Mouse (Mus musculus): ENCODE results near the gene Spry1.

Spry1 gene

GRCm38 (mm10) chr3:37641796-37642680, 2.3 kb downstream of the Spry1 start:
- DNase-seq = peak; percentile 29 to 55

- peak; percentile 52 to 54 for DNase-seq
Measured at GRCm38 (mm10) chr3:37642681-37643214, 3.0 kb downstream of the Spry1 start.

- no peak for DNase-seq
Measured at GRCm38 (mm10) chr3:37643411-37643810, 3.7 kb downstream of the Spry1 start.

GRCm38 (mm10) chr3:37643903-37644302, 4.2 kb downstream of the Spry1 start:
- no peak for DNase-seq

GRCm38 (mm10) chr3:37645061-37645460, 5.3 kb downstream of the Spry1 start:
- no peak for DNase-seq

- no peak for DNase-seq
Measured at GRCm38 (mm10) chr3:37646221-37646620, 6.5 kb downstream of the Spry1 start.

GRCm38 (mm10) chr3:37647225-37647624, 7.5 kb downstream of the Spry1 start:
- no peak for DNase-seq

- no peak for DNase-seq
Measured at GRCm38 (mm10) chr3:37648244-37648643, 8.5 kb downstream of the Spry1 start.

GRCm38 (mm10) chr3:37649281-37649680, 9.5 kb downstream of the Spry1 start:
- DNase-seq = no peak

- DNase-seq = peak; percentile 34 to 36
Measured at GRCm38 (mm10) chr3:37652537-37652936, 12.8 kb downstream of the Spry1 start.

- peak; percentile 24 to 33 for DNase-seq
Measured at GRCm38 (mm10) chr3:37653935-37654729, 14.4 kb downstream of the Spry1 start.

- no peak for DNase-seq
Measured at GRCm38 (mm10) chr3:37654787-37655186, 15.0 kb downstream of the Spry1 start.

- DNase-seq = no peak
Measured at GRCm38 (mm10) chr3:37655933-37656633, 16.3 kb downstream of the Spry1 start.

GRCm38 (mm10) chr3:37657009-37657408, 17.3 kb downstream of the Spry1 start:
- no peak for DNase-seq

- DNase-seq = no peak
Measured at GRCm38 (mm10) chr3:37658155-37658554, 18.4 kb downstream of the Spry1 start.

- DNase-seq = no peak
Measured at GRCm38 (mm10) chr3:37659621-37660020, 19.9 kb downstream of the Spry1 start.

- DNase-seq = peak in 1 of 2 experiments; percentile 45
Measured at GRCm38 (mm10) chr3:37666291-37667118, 26.8 kb downstream of the Spry1 start.

- no peak for DNase-seq
Measured at GRCm38 (mm10) chr3:37667119-37667467, 27.3 kb downstream of the Spry1 start.

- DNase-seq = no peak
Measured at GRCm38 (mm10) chr3:37667736-37668135, 28.0 kb downstream of the Spry1 start.

- no peak for DNase-seq
Measured at GRCm38 (mm10) chr3:37668652-37669051, 28.9 kb downstream of the Spry1 start.

- no peak for DNase-seq
Measured at GRCm38 (mm10) chr3:37669100-37669499, 29.4 kb downstream of the Spry1 start.
